Mouse (Mus musculus) liver, embryonic 16.5 days (tissue): ENCODE data around the gene Naaladl2. TPM values are rescaled to one million over a fixed set of nuclear protein-coding genes. Genes with fewer than 3 reads are reported as not detected.

Source experiments
- ATAC-seq: fragments of 200-750 bp; cut with Nextera tagmentation; 2 replicates; pipeline ENCODE4 v1.8.0; 2017; ENCODE audit warnings: low read depth, mild to moderate bottlenecking, moderate number of reproducible peaks, moderate library complexity
- H3K27ac ChIP-seq: fragments of 300-500 bp; sonication (generic); 2 replicates; pipeline ENCODE4 v1.5.1; 2014; ENCODE audit warnings: mild to moderate bottlenecking, low read length
- H3K27me3 ChIP-seq: fragments of 300-500 bp; sonication (generic); 2 replicates; pipeline ENCODE4 v1.6.1; 2014; ENCODE audit warnings: low read depth, low read length, mixed read lengths; ENCODE audit not compliant: control insufficient read depth, insufficient read depth
- H3K36me3 ChIP-seq: fragments of 300-500 bp; sonication (generic); 2 replicates; pipeline ENCODE4 v1.6.1; 2014; ENCODE audit warnings: mild to moderate bottlenecking; ENCODE audit not compliant: control insufficient read depth, insufficient read depth
- H3K4me1 ChIP-seq: fragments of 300-500 bp; sonication (generic); 2 replicates; pipeline ENCODE4 v1.6.1; 2014; ENCODE audit warnings: low read depth, low read length, mixed read lengths; ENCODE audit not compliant: control insufficient read depth
- H3K4me2 ChIP-seq: fragments of 300-500 bp; sonication (generic); 2 replicates; pipeline ENCODE4 v1.6.1; 2014; ENCODE audit warnings: low read depth, low read length, mixed read lengths
- H3K4me3 ChIP-seq: fragments of 300-500 bp; sonication (generic); 2 replicates; pipeline ENCODE4 v1.5.1; 2014; ENCODE audit warnings: low read depth, mild to moderate bottlenecking, low read length
- H3K9ac ChIP-seq: fragments of 300-500 bp; sonication (generic); 2 replicates; pipeline ENCODE4 v1.6.1; 2014; ENCODE audit warnings: low read depth, low read length
- H3K9me3 ChIP-seq: fragments of 300-500 bp; sonication (generic); replicated peaks from 2 replicates; pipeline ENCODE4 v1.6.1; 2016; ENCODE audit warnings: low read length; ENCODE audit not compliant: control insufficient read depth
- WGBS: fragments of 180-500 bp; shearing (Covaris S2); extraction: QIAGEN DNeasy Blood & Tissue Kit; methylation state at CpG from one replicate; pipeline ENCODE4 v1.1.7; 2014; ENCODE audit not compliant: insufficient replicate concordance; 5-methylcytosine and 5-hydroxymethylcytosine counted together
- polyA plus RNA-seq: library from polyadenylated mRNA; unstranded; fragments of >200 nt; fragmentation: Nextera tagmentation; extraction: Ambion mirVana; gene quantifications from 2 replicates; pipeline ENCODE4 v1.2.1, GENCODE M21; 2015

The Naaladl2 gene
- polyA plus RNA-seq, 1 experiment from 2014 or later = 0.78 TPM

GRCm38 (mm10) chr3:24552631-24553030 is 591.4 kb downstream of the Naaladl2 start:
- H3K9me3 ChIP-seq = no peaks in the 10 kb centered on the region
- no peaks in the 10 kb centered on the region for H3K27me3 ChIP-seq
- ATAC-seq = no peak
- no peak overlapping the region for H3K4me2 ChIP-seq
- 35% methylated on average over 2 of the region's 2 CpGs for WGBS
- no peak overlapping the region for H3K27ac ChIP-seq
- no peak overlapping the region for H3K4me3 ChIP-seq
- no peaks in the 10 kb centered on the region for H3K4me1 ChIP-seq
- H3K9ac ChIP-seq = no peak overlapping the region
- H3K36me3 ChIP-seq = no peaks in the 10 kb centered on the region

GRCm38 (mm10) chr3:24533775-24534458 is 610.1 kb downstream of the Naaladl2 start:
- ATAC-seq = no peak
- Histone ChIP-seq H3K9me3 (no peaks in the 10 kb centered on the region), H3K27ac (no peak overlapping the region), H3K4me2 (no peak overlapping the region), H3K27me3 (no peaks in the 10 kb centered on the region), H3K4me1 (no peaks in the 10 kb centered on the region), H3K36me3 (no peaks in the 10 kb centered on the region), H3K4me3 (no peak overlapping the region), H3K9ac (no peak overlapping the region)
- 66% methylated on average over 3 of the region's 3 CpGs for WGBS

GRCm38 (mm10) chr3:24514918-24515317 is 629.1 kb downstream of the Naaladl2 start:
- no peak overlapping the region for H3K4me2 ChIP-seq
- H3K36me3 ChIP-seq = no peaks in the 10 kb centered on the region
- H3K27ac ChIP-seq = no peak overlapping the region
- 11% methylated on average over 1 of the region's 1 CpGs for WGBS
- no peaks in the 10 kb centered on the region for H3K9me3 ChIP-seq
- no peaks in the 10 kb centered on the region for H3K27me3 ChIP-seq
- no peak for ATAC-seq
- H3K4me3 ChIP-seq = no peak overlapping the region
- no peaks in the 10 kb centered on the region for H3K4me1 ChIP-seq
- H3K9ac ChIP-seq = no peak overlapping the region

- H3K36me3 ChIP-seq = no peaks in the 10 kb centered on the region
- H3K4me3 ChIP-seq = no peak overlapping the region
- H3K9ac ChIP-seq = no peak overlapping the region
- no peak overlapping the region for H3K4me2 ChIP-seq
- ATAC-seq = no peak
- no peak overlapping the region for H3K27ac ChIP-seq
- no peaks in the 10 kb centered on the region; the same call in 1 of the 2 replicates for H3K9me3 ChIP-seq
- H3K4me1 ChIP-seq = no peaks in the 10 kb centered on the region
- WGBS = 46% methylated on average over 4 of the region's 4 CpGs
- H3K27me3 ChIP-seq = no peaks in the 10 kb centered on the region
Observed at GRCm38 (mm10) chr3:24486456-24487112, 657.5 kb downstream of the Naaladl2 start.

- ATAC-seq = no peak
- no peak overlapping the region for H3K4me3 ChIP-seq
- H3K27me3 ChIP-seq = no peaks in the 10 kb centered on the region
- H3K9me3 ChIP-seq = no peaks in the 10 kb centered on the region
- no peak overlapping the region for H3K9ac ChIP-seq
- H3K27ac ChIP-seq = no peak overlapping the region
- H3K36me3 ChIP-seq = no peaks in the 10 kb centered on the region
- no peak overlapping the region for H3K4me2 ChIP-seq
- H3K4me1 ChIP-seq = no peaks in the 10 kb centered on the region
- WGBS = 73% methylated on average over 4 of the region's 4 CpGs
Observed at GRCm38 (mm10) chr3:24463941-24464340, 680.1 kb downstream of the Naaladl2 start.

GRCm38 (mm10) chr3:24440621-24441020 is 703.4 kb downstream of the Naaladl2 start:
- 62% methylated on average over 6 of the region's 6 CpGs for WGBS

GRCm38 (mm10) chr3:24432761-24433160 is 711.3 kb downstream of the Naaladl2 start:
- no peaks in the 10 kb centered on the region for H3K4me1 ChIP-seq
- ATAC-seq = no peak
- H3K27me3 ChIP-seq = no peaks in the 10 kb centered on the region
- no peaks in the 10 kb centered on the region for H3K36me3 ChIP-seq
- H3K9ac ChIP-seq = no peak overlapping the region
- H3K27ac ChIP-seq = no peak overlapping the region
- H3K4me3 ChIP-seq = no peak overlapping the region
- no peak overlapping the region for H3K4me2 ChIP-seq
- WGBS = 55% methylated on average over 3 of the region's 3 CpGs
- no peaks in the 10 kb centered on the region for H3K9me3 ChIP-seq

More at GRCm38 (mm10) chr3:24440621-24441020, 703.4 kb downstream of the Naaladl2 start:
- H3K4me2 ChIP-seq = no peak overlapping the region
- H3K4me3 ChIP-seq = no peak overlapping the region
- no peaks in the 10 kb centered on the region for H3K27me3 ChIP-seq
- ATAC-seq = no peak
- no peak overlapping the region for H3K27ac ChIP-seq
- H3K9ac ChIP-seq = no peak overlapping the region
- no peaks in the 10 kb centered on the region for H3K9me3 ChIP-seq
- no peaks in the 10 kb centered on the region for H3K4me1 ChIP-seq
- H3K36me3 ChIP-seq = no peaks in the 10 kb centered on the region

GRCm38 (mm10) chr3:24391737-24392136 is 752.3 kb downstream of the Naaladl2 start:
- Histone ChIP-seq H3K27me3 (no peaks in the 10 kb centered on the region), H3K9ac (no peak overlapping the region), H3K27ac (no peak overlapping the region), H3K4me3 (no peak overlapping the region), H3K4me2 (no peak overlapping the region), H3K36me3 (no peaks in the 10 kb centered on the region), H3K9me3 (no peaks in the 10 kb centered on the region), H3K4me1 (no peaks in the 10 kb centered on the region)
- ATAC-seq = no peak

- Histone ChIP-seq H3K27ac (no peak overlapping the region), H3K9me3 (no peaks in the 10 kb centered on the region), H3K4me3 (no peak overlapping the region), H3K4me2 (no peak overlapping the region), H3K27me3 (no peaks in the 10 kb centered on the region), H3K9ac (no peak overlapping the region), H3K4me1 (no peaks in the 10 kb centered on the region), H3K36me3 (no peaks in the 10 kb centered on the region)
- ATAC-seq = no peak
- 46% methylated on average over 1 of the region's 1 CpGs for WGBS
Observed at GRCm38 (mm10) chr3:24391311-24391710, 752.8 kb downstream of the Naaladl2 start.
